Mouse (Mus musculus): ENCODE data around the gene Chpf. TPM values are rescaled to one million over a fixed set of nuclear protein-coding genes. Genes with fewer than 3 reads are reported as not detected.
A peak's percentile ranks its signal among the peaks of the same experiment; 100 is the strongest.

The Chpf gene
- total and polyA plus RNA-seq, 2 experiments from 2014 or later, result 19.3 to 47.7 TPM

DNA sequence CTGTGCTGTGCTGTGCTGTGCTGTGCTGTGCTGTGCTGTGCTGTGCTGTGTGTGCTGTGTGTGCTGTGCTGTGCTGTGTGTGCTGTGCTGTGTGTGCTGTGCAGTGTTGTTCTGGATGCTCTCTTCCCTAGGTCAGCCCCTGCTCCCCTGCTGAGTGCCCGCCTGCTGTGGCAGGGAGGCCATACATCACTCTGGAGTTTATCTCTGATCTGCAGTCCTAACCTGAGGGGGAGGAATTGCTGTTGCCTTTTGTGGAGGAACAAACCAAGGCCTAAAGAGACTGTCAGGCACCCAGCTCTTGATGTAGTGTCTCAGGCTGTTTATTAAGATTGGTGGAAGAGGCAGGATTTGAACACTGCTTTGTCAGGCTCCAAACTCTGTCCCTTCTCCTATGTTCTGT lies 16.5 kb downstream of the Chpf start:
- no peak overlapping the region for H3K4me3 ChIP-seq (ENCODE audit: low read depth, low read length)
- no peak overlapping the region for H3K4me2 ChIP-seq (ENCODE audit: low read depth, low read length)
- TF ChIP-seq EP300 (IDR thresholded peaks at IDR 0.05; ENCODE audit: low read depth) (no peak), CTCF (IDR thresholded peaks at IDR 0.05; ENCODE audit: low read depth) (no peak)
- no peak for ATAC-seq (ENCODE audit: insufficient read depth, low read depth)
- H3K9me3 ChIP-seq (replicated peaks; ENCODE audit: control insufficient read depth, low read length), result no peaks in the 10 kb centered on the region
- no peak overlapping the region for H3K27ac ChIP-seq (ENCODE audit: low read depth)
- H3K36me3 ChIP-seq (replicated peaks; ENCODE audit: control insufficient read depth, insufficient read depth, low read length), result no peaks in the 10 kb centered on the region
- no peak for DNase-seq (ENCODE audit: low spot score)
- H3K9ac ChIP-seq (replicated peaks; ENCODE audit: low read depth, low read length), result no peak overlapping the region
- peaks cover 32% of the 10 kb centered on the region for H3K27me3 ChIP-seq (ENCODE audit: control insufficient read depth, insufficient read depth, low read length)
- peaks cover 6% of the 10 kb centered on the region for H3K4me1 ChIP-seq (ENCODE audit: control insufficient read depth, insufficient read depth)
- WGBS, result 80% methylated on average over 1 of the region's 1 CpGs

DNA sequence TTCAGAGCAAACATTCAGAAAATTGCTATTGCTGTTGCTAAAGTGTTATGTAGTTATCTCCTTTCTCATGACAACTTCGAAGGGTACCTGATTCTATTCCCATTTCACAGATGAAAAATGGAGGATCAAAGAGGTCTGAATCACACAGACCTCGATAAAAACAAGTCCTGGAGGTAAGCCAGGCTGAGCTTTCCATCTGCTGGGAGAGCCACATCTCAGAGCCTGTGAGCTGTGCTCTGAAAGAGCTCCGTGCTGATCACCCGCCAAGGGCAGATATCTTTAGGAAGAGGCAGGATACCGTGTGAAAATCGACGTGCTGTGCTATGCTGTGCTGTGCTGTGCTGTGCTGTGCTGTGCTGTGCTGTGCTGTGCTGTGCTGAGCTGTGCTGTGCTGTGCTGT lies 18.8 kb downstream of the Chpf start:
- H3K4me1 ChIP-seq (ENCODE audit: control insufficient read depth, insufficient read depth), result peaks cover 6% of the 10 kb centered on the region
- no peak for ATAC-seq (ENCODE audit: insufficient read depth, low read depth)
- 33% methylated on average over 7 of the region's 7 CpGs for WGBS
- H3K27me3 ChIP-seq (ENCODE audit: control insufficient read depth, insufficient read depth, low read length), result peaks cover 38% of the 10 kb centered on the region
- no peak overlapping the region for H3K27ac ChIP-seq (ENCODE audit: low read depth)
- H3K9ac ChIP-seq (replicated peaks; ENCODE audit: low read depth, low read length), result no peak overlapping the region
- no peak overlapping the region for H3K4me2 ChIP-seq (ENCODE audit: low read depth, low read length)
- TF ChIP-seq CTCF (IDR thresholded peaks at IDR 0.05; ENCODE audit: low read depth) (no peak), EP300 (IDR thresholded peaks at IDR 0.05; ENCODE audit: low read depth) (no peak)
- DNase-seq (ENCODE audit: low spot score), result no peak
- no peak overlapping the region for H3K4me3 ChIP-seq (ENCODE audit: low read depth, low read length)
- H3K9me3 ChIP-seq (replicated peaks; ENCODE audit: control insufficient read depth, low read length), result no peaks in the 10 kb centered on the region
- H3K36me3 ChIP-seq (replicated peaks; ENCODE audit: control insufficient read depth, insufficient read depth, low read length), result no peaks in the 10 kb centered on the region

DNA sequence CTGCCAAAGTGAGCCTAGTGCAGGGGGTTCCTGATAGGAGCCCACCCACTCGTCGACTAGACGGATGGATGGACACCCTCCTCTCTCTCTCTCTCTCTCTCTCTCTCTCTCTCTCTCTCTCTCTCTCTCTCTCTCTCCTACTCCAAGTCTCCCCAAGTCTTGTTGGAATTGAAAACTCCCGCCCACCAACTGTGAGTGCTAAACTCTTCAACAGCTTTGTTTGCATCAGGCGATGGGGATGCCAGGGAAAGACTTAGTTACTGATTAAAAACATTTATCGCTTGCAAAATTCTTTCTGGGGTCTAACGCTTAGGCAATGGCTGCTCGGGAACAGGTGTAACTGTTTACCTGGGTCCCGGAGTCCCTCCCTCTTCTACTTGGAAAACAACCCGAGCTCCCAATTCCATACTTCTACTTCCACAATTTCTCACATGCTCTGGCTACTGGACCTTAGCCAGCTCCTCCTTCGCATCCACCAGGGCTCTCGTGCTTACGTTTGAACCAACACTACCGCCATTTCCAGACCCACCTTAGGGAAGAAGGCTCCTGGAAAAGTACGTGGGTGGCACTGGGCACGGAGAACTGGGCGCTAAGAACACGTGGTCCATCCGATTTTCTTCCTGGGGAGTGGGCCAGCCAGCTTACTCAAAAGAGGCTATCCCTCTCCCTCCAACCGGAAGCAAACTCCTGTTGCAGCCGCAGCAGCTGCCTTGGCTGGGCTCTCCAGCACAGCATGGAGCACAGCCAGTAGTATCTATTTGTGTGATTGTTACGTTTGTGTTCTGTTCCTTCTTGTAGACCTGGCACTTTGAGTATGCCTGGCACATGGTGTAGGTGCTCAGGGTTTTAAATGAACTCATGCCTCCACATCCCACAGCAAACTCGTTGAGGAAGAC lies 20.1 kb downstream of the Chpf start:
- Histone ChIP-seq H3K27me3 (ENCODE audit: control insufficient read depth, insufficient read depth, low read length) (peaks cover 36% of the 10 kb centered on the region), H3K27ac (ENCODE audit: low read depth) (peak overlapping the region; percentile 20; the same call in 1 of the 2 replicates), H3K4me1 (ENCODE audit: control insufficient read depth, insufficient read depth) (peaks cover 6% of the 10 kb centered on the region), H3K9me3 (replicated peaks; ENCODE audit: control insufficient read depth, low read length) (no peaks in the 10 kb centered on the region), H3K4me3 (ENCODE audit: low read depth, low read length) (peak overlapping the region; percentile 32), H3K36me3 (replicated peaks; ENCODE audit: control insufficient read depth, insufficient read depth, low read length) (no peaks in the 10 kb centered on the region), H3K4me2 (ENCODE audit: low read depth, low read length) (peak overlapping the region; percentile 57), H3K9ac (replicated peaks; ENCODE audit: low read depth, low read length) (no peak overlapping the region)
- no peak for DNase-seq (ENCODE audit: low spot score)
- peak; percentile 4; the same call in 1 of the 2 replicates for ATAC-seq (ENCODE audit: insufficient read depth, low read depth)
- 10% methylated on average over 23 of the region's 23 CpGs for WGBS
- TF ChIP-seq CTCF (IDR thresholded peaks at IDR 0.05; ENCODE audit: low read depth) (no peak), EP300 (IDR thresholded peaks at IDR 0.05; ENCODE audit: low read depth) (no peak)

DNA sequence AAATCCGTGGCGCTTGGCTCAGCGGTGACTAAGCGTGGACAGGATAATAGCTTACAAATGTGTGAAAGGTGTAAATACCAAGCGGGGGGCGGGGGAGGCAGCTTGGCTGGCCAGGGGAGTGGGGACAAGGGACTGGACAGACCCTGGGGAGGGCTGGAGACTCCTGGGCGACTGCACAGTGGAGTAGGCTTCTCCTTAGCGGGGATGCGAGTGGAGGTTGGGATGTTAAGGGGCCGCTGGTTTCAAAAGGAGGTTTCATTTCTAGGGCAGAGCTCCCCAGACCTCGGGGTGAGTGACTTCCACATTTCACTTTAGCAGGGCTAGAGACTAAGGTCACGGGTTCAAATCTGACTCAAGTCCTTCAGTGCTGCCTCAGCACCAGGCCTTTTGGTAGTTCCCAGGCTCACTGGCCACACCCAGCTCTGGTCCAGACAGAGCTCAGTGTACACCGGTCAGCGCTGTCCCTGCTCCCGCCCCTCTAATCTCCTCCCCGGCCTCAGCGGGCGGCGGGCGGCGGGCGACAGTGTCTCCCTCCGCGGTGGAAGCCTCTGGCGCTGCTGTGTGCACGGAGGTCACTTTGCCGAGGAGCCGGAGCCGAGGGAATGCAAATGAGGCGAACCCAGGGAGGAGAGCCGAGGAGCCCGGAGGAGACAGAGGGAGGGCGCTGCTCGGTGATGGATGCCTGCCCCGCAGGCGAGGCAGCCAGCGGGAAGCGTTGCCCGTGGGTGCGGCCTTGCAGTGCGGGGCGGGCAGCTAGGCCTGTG lies 20.9 kb downstream of the Chpf start:
- Histone ChIP-seq H3K9me3 (replicated peaks; ENCODE audit: control insufficient read depth, low read length) (no peaks in the 10 kb centered on the region), H3K27ac (ENCODE audit: low read depth) (peak overlapping the region; percentile 5; the same call in 1 of the 2 replicates), H3K4me2 (ENCODE audit: low read depth, low read length) (peak overlapping the region; percentile 57), H3K27me3 (ENCODE audit: control insufficient read depth, insufficient read depth, low read length) (peaks cover 36% of the 10 kb centered on the region), H3K4me1 (ENCODE audit: control insufficient read depth, insufficient read depth) (peaks cover 6% of the 10 kb centered on the region), H3K36me3 (replicated peaks; ENCODE audit: control insufficient read depth, insufficient read depth, low read length) (no peaks in the 10 kb centered on the region), H3K9ac (replicated peaks; ENCODE audit: low read depth, low read length) (no peak overlapping the region; the same call in 1 of the 2 replicates), H3K4me3 (ENCODE audit: low read depth, low read length) (peak overlapping the region; percentile 32)
- no peak for TF ChIP-seq EP300 (IDR thresholded peaks at IDR 0.05; ENCODE audit: low read depth)
- no peak for TF ChIP-seq CTCF (IDR thresholded peaks at IDR 0.05; ENCODE audit: low read depth)
- WGBS, result 2% methylated on average over 42 of the region's 42 CpGs
- no peak for DNase-seq (ENCODE audit: low spot score)
- peak; percentile 59 for ATAC-seq (ENCODE audit: insufficient read depth, low read depth)

DNA sequence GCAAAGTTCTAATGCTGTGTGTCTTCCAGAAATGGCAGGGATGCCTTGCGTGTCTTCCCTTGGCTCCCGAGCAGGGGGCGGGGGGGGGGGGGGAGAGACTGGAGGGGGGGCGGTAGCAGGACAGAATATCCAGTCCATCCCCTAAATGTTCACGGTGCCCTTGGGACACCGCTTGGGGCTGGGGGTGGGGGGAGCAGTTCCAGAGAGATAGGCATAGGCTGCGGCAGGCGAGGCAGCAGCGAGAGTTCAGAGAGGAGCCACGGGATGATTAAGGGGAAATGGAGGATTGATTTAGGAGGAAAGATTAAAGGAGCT lies 21.4 kb downstream of the Chpf start:
- WGBS, result 3% methylated on average over 9 of the region's 10 CpGs
- no peak for TF ChIP-seq CTCF (IDR thresholded peaks at IDR 0.05; ENCODE audit: low read depth)
- TF ChIP-seq EP300 (IDR thresholded peaks at IDR 0.05; ENCODE audit: low read depth), result no peak
- no peak for ATAC-seq (ENCODE audit: insufficient read depth, low read depth)
- Histone ChIP-seq H3K9me3 (replicated peaks; ENCODE audit: control insufficient read depth, low read length) (no peaks in the 10 kb centered on the region), H3K4me1 (ENCODE audit: control insufficient read depth, insufficient read depth) (peaks cover 6% of the 10 kb centered on the region), H3K4me3 (ENCODE audit: low read depth, low read length) (no peak overlapping the region), H3K36me3 (replicated peaks; ENCODE audit: control insufficient read depth, insufficient read depth, low read length) (no peaks in the 10 kb centered on the region), H3K4me2 (ENCODE audit: low read depth, low read length) (peak overlapping the region; percentile 57), H3K27ac (ENCODE audit: low read depth) (no peak overlapping the region), H3K9ac (replicated peaks; ENCODE audit: low read depth, low read length) (no peak overlapping the region), H3K27me3 (ENCODE audit: control insufficient read depth, insufficient read depth, low read length) (peaks cover 42% of the 10 kb centered on the region)
- no peak for DNase-seq (ENCODE audit: low spot score)
